Comparison of ENCODE assay signal across 34 mouse cellular contexts in genomic region chr6:71235121-71235520, GRCm38 (mm10). TPM values are rescaled to one million over a fixed set of nuclear protein-coding genes. Genes with fewer than 3 reads are reported as not detected.
DNase-seq lines count a peak whose midpoint lies in the region; ATAC-seq and TF ChIP-seq lines count a peak whose summit lies in the region.
"Had no signal": no experiment of that assay in that cellular context is flagged by ENCODE, and none has a peak within 500 bp of the region (broad histone marks: within the 10 kb centered on the region; RNA-seq: fewer than 3 reads in every experiment).

No protein-coding gene starts in this region.

- H3K4me3 ChIP-seq in heart, postnatal 0 days (ENCODE audit: low read depth, low read length), result no peak overlapping the region
- H3K4me3 ChIP-seq in liver, embryonic 11.5 days (ENCODE audit: low read depth, low read length), result no peak overlapping the region
- no peak overlapping the region for H3K4me3 ChIP-seq in small intestine, adult 2 months (ENCODE audit: low read depth, low read length)
- H3K4me3 ChIP-seq in forebrain, postnatal 0 days (ENCODE audit: low read depth, low read length), result no peak overlapping the region
- H3K4me3 ChIP-seq: erythroblast, embryonic 14.5 days; hindbrain, embryonic 15.5 days; lung, embryonic 15.5 days; midbrain, embryonic 12.5 days; myocyte; neural tube, embryonic 12.5 days; stomach, embryonic 15.5 days had no signal

- H3K9me3 ChIP-seq in heart, postnatal 0 days (replicated peaks; ENCODE audit: control insufficient read depth, low read length), result no peaks in the 10 kb centered on the region
- H3K9me3 ChIP-seq in liver, embryonic 11.5 days (ENCODE audit: control insufficient read depth, low read length), result no peaks in the 10 kb centered on the region
- no peaks in the 10 kb centered on the region for H3K9me3 ChIP-seq in forebrain, postnatal 0 days (ENCODE audit: low read length)
- H3K9me3 ChIP-seq: hindbrain, embryonic 15.5 days; lung, embryonic 15.5 days; midbrain, embryonic 12.5 days; neural tube, embryonic 12.5 days; stomach, embryonic 15.5 days had no signal

- 57% methylated on average over 13 of the region's 13 CpGs for WGBS in heart, postnatal 0 days
- 60% methylated on average over 13 of the region's 13 CpGs for WGBS in liver, embryonic 11.5 days
- 83% methylated on average over 13 of the region's 13 CpGs for WGBS in small intestine, adult 2 months
- WGBS in forebrain, postnatal 0 days, result 90% methylated on average over 13 of the region's 13 CpGs

- TF ChIP-seq POLR2A in small intestine, adult 2 months (IDR thresholded peaks at IDR 0.05; ENCODE audit: low read depth, low read length), result no peak

- TF ChIP-seq EP300 in heart, postnatal 0 days (IDR thresholded peaks at IDR 0.05; ENCODE audit: low read depth), result no peak

- DNase-seq in heart, postnatal 0 days (ENCODE audit: low spot score), result no peak
- no peak for DNase-seq in heart, adult 9 months (ENCODE audit: low spot score in 2 of 2)
- DNase-seq in ES-CJ7 (ENCODE audit: low read depth, low spot score), result peak; percentile 36
- DNase-seq in liver, embryonic 11.5 days (ENCODE audit: low spot score), result no peak
- DNase-seq in forebrain, postnatal 0 days, result no peak
- DNase-seq in layer of hippocampus, adult 9-11 months, result no peak
- DNase-seq: adrenal gland, adult 8-10 months; cerebellum, adult 2 months; cerebellum, postnatal 14 days; gastrocnemius, postnatal 10 days; kidney, adult 8-10 months; right cerebral cortex, postnatal 14 days had no signal

- H3K36me3 ChIP-seq in heart, postnatal 0 days (replicated peaks; ENCODE audit: control insufficient read depth, insufficient read depth, low read length), result peaks cover 62% of the 10 kb centered on the region
- no peaks in the 10 kb centered on the region for H3K36me3 ChIP-seq in liver, embryonic 11.5 days (ENCODE audit: control insufficient read depth, insufficient read depth, low read length)
- no peaks in the 10 kb centered on the region for H3K36me3 ChIP-seq in small intestine, adult 2 months (ENCODE audit: control insufficient read depth, insufficient read depth, low read length)
- no peaks in the 10 kb centered on the region for H3K36me3 ChIP-seq in forebrain, postnatal 0 days (ENCODE audit: insufficient read depth)
- H3K36me3 ChIP-seq: hindbrain, embryonic 15.5 days; lung, embryonic 15.5 days; midbrain, embryonic 12.5 days; neural tube, embryonic 12.5 days; stomach, embryonic 15.5 days had no signal

- no peak overlapping the region for H3K4me2 ChIP-seq in heart, postnatal 0 days (ENCODE audit: low read depth, low read length)
- no peak overlapping the region for H3K4me2 ChIP-seq in liver, embryonic 11.5 days
- H3K4me2 ChIP-seq in forebrain, postnatal 0 days (ENCODE audit: low read depth), result no peak overlapping the region
- H3K4me2 ChIP-seq: heart, embryonic 11.5 days; hindbrain, embryonic 15.5 days; lung, embryonic 15.5 days; midbrain, embryonic 12.5 days; neural tube, embryonic 12.5 days; stomach, embryonic 15.5 days had no signal

- H3K27ac ChIP-seq in heart, postnatal 0 days (ENCODE audit: low read depth), result 0 out of 2 replicates have a peak overlapping the region, but pooled peaks have one; percentile 7
- H3K27ac ChIP-seq in liver, embryonic 11.5 days (ENCODE audit: low read depth, low read length), result peak overlapping the region; percentile 28; the same call in 1 of the 2 replicates
- peak overlapping the region; percentile 27; the same call in 1 of the 2 replicates for H3K27ac ChIP-seq in small intestine, adult 2 months (ENCODE audit: insufficient read depth, low read depth, low read length)
- no peak overlapping the region for H3K27ac ChIP-seq in forebrain, postnatal 0 days (ENCODE audit: low read depth, low read length)
- H3K27ac ChIP-seq: hindbrain, embryonic 15.5 days; kidney, postnatal 0 days; liver, embryonic 14.5 days; lung, embryonic 15.5 days; midbrain, embryonic 12.5 days; neural tube, embryonic 12.5 days; stomach, embryonic 15.5 days had no signal

- TF ChIP-seq CTCF in heart, postnatal 0 days (IDR thresholded peaks at IDR 0.05; ENCODE audit: low read depth), result no peak
- TF ChIP-seq CTCF in small intestine, adult 2 months (IDR thresholded peaks at IDR 0.05; ENCODE audit: extremely low read depth, insufficient read length, insufficient replicate concordance, low read depth, low read length), result no peak
- TF ChIP-seq CTCF in forebrain, postnatal 0 days (IDR thresholded peaks at IDR 0.05; ENCODE audit: low read depth), result no peak

- H3K4me1 ChIP-seq in heart, postnatal 0 days (ENCODE audit: control insufficient read depth, insufficient read depth), result no peaks in the 10 kb centered on the region
- no peaks in the 10 kb centered on the region for H3K4me1 ChIP-seq in liver, embryonic 11.5 days (replicated peaks; ENCODE audit: control insufficient read depth, insufficient read depth, low read length)
- H3K4me1 ChIP-seq in small intestine, adult 2 months (ENCODE audit: control insufficient read depth, insufficient read depth, insufficient read length, low read length), result peaks cover 17% of the 10 kb centered on the region; the same call in 1 of the 2 replicates
- H3K4me1 ChIP-seq in forebrain, postnatal 0 days (ENCODE audit: insufficient read depth), result no peaks in the 10 kb centered on the region
- H3K4me1 ChIP-seq: hindbrain, embryonic 15.5 days; lung, embryonic 15.5 days; midbrain, embryonic 12.5 days; neural tube, embryonic 12.5 days; stomach, embryonic 15.5 days had no signal

- no peak overlapping the region for H3K9ac ChIP-seq in heart, postnatal 0 days (replicated peaks; ENCODE audit: low read depth, low read length)
- H3K9ac ChIP-seq in liver, embryonic 11.5 days (ENCODE audit: low read depth, low read length), result no peak overlapping the region
- no peak overlapping the region for H3K9ac ChIP-seq in forebrain, postnatal 0 days
- H3K9ac ChIP-seq: hindbrain, embryonic 15.5 days; liver, embryonic 14.5 days; lung, embryonic 15.5 days; midbrain, embryonic 12.5 days; neural tube, embryonic 12.5 days; stomach, embryonic 15.5 days had no signal

- no peaks in the 10 kb centered on the region for H3K27me3 ChIP-seq in heart, postnatal 0 days (ENCODE audit: control insufficient read depth, insufficient read depth, low read length)
- no peaks in the 10 kb centered on the region for H3K27me3 ChIP-seq in liver, embryonic 11.5 days (replicated peaks; ENCODE audit: control insufficient read depth, insufficient read depth, low read length)
- H3K27me3 ChIP-seq in small intestine, adult 2 months (ENCODE audit: control insufficient read depth, insufficient read depth, low read length), result no peaks in the 10 kb centered on the region
- no peaks in the 10 kb centered on the region for H3K27me3 ChIP-seq in forebrain, postnatal 0 days (ENCODE audit: insufficient read depth, low read length)
- H3K27me3 ChIP-seq: hindbrain, embryonic 15.5 days; lung, embryonic 15.5 days; midbrain, embryonic 12.5 days; neural tube, embryonic 12.5 days; stomach, embryonic 15.5 days had no signal

- ATAC-seq in heart, postnatal 0 days (ENCODE audit: insufficient read depth, low read depth), result no peak
- ATAC-seq in liver, embryonic 11.5 days (replicated peaks; ENCODE audit: low FRiP score), result no peak
- ATAC-seq in forebrain, postnatal 0 days, result no peak
- ATAC-seq: forebrain, embryonic 16.5 days; inflammation-experienced regulatory T-cells, adult 6 months had no signal

RNA-seq across cellular contexts. Expression of gene Fabp1, which starts 35.5 kb away (rescaled TPM):
- total RNA-seq in heart, postnatal 0 days (2014; rRNA removed; ENCODE audit: low replicate concordance), result not detected in 2 replicates
- 0.23 and 0.83 TPM in 2 replicates for polyA plus RNA-seq in heart, postnatal 0 days (2015; fragmentation: Nextera tagmentation; extraction: Ambion mirVana)
- polyA plus RNA-seq in liver, embryonic 11.5 days (2014; fragmentation: Nextera tagmentation; extraction: Ambion mirVana), result 59.9 and 63.9 TPM in 2 replicates
- polyA plus RNA-seq in small intestine, adult 2 months (2012; rRNA removed), result 100 and 118 TPM in 2 replicates
- total RNA-seq in forebrain, postnatal 0 days (2014; rRNA removed), result not detected in 2 replicates
- not detected in 2 replicates for polyA plus RNA-seq in forebrain, postnatal 0 days (2015; fragmentation: Nextera tagmentation; extraction: Ambion mirVana)
- total RNA-seq: hematopoietic stem cell, adult 5-6 weeks; layer of hippocampus, postnatal 10 days; left cerebral cortex, adult 18-20 months; left cerebral cortex, postnatal 14 days; megakaryocyte progenitor cell, adult 5-6 weeks; midbrain, postnatal 0 days had no signal
- polyA plus RNA-seq: cerebellum, adult 2 months; cortical plate, adult 2 months; embryonic facial prominence, embryonic 14.5 days; forebrain, embryonic 11.5 days; forebrain, embryonic 16.5 days; inflammation-experienced regulatory T-cells, adult 6 months; midbrain, embryonic 12.5 days; midbrain, postnatal 0 days; myocyte; neural tube, embryonic 12.5 days had no signal

RNA-seq across cellular contexts. Expression of gene Krcc1, which starts 36.4 kb away (rescaled TPM):
- 47.8 and 51.7 TPM in 2 replicates for total RNA-seq in heart, postnatal 0 days (2014; rRNA removed; ENCODE audit: low replicate concordance)
- 82.5 and 83.7 TPM in 2 replicates for polyA plus RNA-seq in heart, postnatal 0 days (2015; fragmentation: Nextera tagmentation; extraction: Ambion mirVana)
- 35.5 and 40.3 TPM in 2 replicates for polyA plus RNA-seq in liver, embryonic 11.5 days (2014; fragmentation: Nextera tagmentation; extraction: Ambion mirVana)
- polyA plus RNA-seq in small intestine, adult 2 months (2012; rRNA removed), result 2.7 and 6.9 TPM in 2 replicates
- total RNA-seq in forebrain, postnatal 0 days (2014; rRNA removed), result 13.6 and 20.9 TPM in 2 replicates
- 14.0 and 14.6 TPM in 2 replicates for polyA plus RNA-seq in forebrain, postnatal 0 days (2015; fragmentation: Nextera tagmentation; extraction: Ambion mirVana)

Comparison
In these comparisons a context has a peak if more than half of its experiments do, and no peak if none do; other contexts are left out.
1. RNA of gene Fabp1, which starts 35.5 kb away (polyA plus RNA-seq): 100 to 118 TPM in small intestine, adult 2 months and 59.9 to 63.9 TPM in liver, embryonic 11.5 days; 0.23 to 0.83 TPM in heart, postnatal 0 days and not detected in forebrain, postnatal 0 days; every median in the first group is over 10 times any median in the second.